Mouse (Mus musculus) hindbrain, embryonic 12.5 days (tissue): ENCODE data around the gene Cpne7. TPM values are rescaled to one million over a fixed set of nuclear protein-coding genes. Genes with fewer than 3 reads are reported as not detected.

Experiments
- ATAC-seq: fragments of 200-750 bp; cut with Nextera tagmentation; 2 replicates; pipeline ENCODE4 v1.8.0; 2017; ENCODE audit warnings: moderate TSS enrichment; ENCODE audit not compliant: low FRiP score
- H3K27ac ChIP-seq: fragments of 300-500 bp; sonication (generic); 2 replicates; pipeline ENCODE4 v1.5.1; 2016; ENCODE audit warnings: mild to moderate bottlenecking
- H3K27me3 ChIP-seq: fragments of 300-500 bp; sonication (generic); 2 replicates; pipeline ENCODE4 v1.6.1; 2016; ENCODE audit warnings: mild to moderate bottlenecking
- H3K36me3 ChIP-seq: fragments of 300-500 bp; sonication (generic); 2 replicates; pipeline ENCODE4 v1.6.1; 2016; ENCODE audit warnings: mild to moderate bottlenecking
- H3K4me1 ChIP-seq: fragments of 300-500 bp; sonication (generic); 2 replicates; pipeline ENCODE4 v1.6.1; 2016
- H3K4me2 ChIP-seq: fragments of 300-500 bp; sonication (generic); replicated peaks from 2 replicates; pipeline ENCODE4 v1.6.1; 2016; ENCODE audit warnings: mild to moderate bottlenecking
- H3K4me3 ChIP-seq: fragments of 300-500 bp; sonication (generic); 2 replicates; pipeline ENCODE4 v1.5.1; 2016; ENCODE audit warnings: mild to moderate bottlenecking
- H3K9ac ChIP-seq: fragments of 300-500 bp; sonication (generic); 2 replicates; pipeline ENCODE4 v1.6.1; 2016; ENCODE audit warnings: mild to moderate bottlenecking, moderate library complexity
- H3K9me3 ChIP-seq: fragments of 300-500 bp; sonication (generic); replicated peaks from 2 replicates; pipeline ENCODE4 v1.6.1; 2016; ENCODE audit warnings: mild to moderate bottlenecking
- WGBS: fragments of 180-500 bp; shearing (Covaris S2); methylation state at CpG from one replicate; pipeline ENCODE4 v1.1.7; 2016; 5-methylcytosine and 5-hydroxymethylcytosine counted together
- microRNA-seq: library from miRNA; unstranded; fragments of <30 nt; microRNA quantifications from one replicate; pipeline ENCODE4, GENCODE M21; 2017
- polyA plus RNA-seq: library from polyadenylated mRNA; unstranded; fragments of >200 nt; fragmentation: Nextera tagmentation; extraction: Ambion mirVana; gene quantifications from 2 replicates; pipeline ENCODE4 v1.2.1, GENCODE M21; 2016

The Cpne7 gene
- polyA plus RNA-seq, 1 experiment from 2014 or later = 0.15 TPM

DNA sequence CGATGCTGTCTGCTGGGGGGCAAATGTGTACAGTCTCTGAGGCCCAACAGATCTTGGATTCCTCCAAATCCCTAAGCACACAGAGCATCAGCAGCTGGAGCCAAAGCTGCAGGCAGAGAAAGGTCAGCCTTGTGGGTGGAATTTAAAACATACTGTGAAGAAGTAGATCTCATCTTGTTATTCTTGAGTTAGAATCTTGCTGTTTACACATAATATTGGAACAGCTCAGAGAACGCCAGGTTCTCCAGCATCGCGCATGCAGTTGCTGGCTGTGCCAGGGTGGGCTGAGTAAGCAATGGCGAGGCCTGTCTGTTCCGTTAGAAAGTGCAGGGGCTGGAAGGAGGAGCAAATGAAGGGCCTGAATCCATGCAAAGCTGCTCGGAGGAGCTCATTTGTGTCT is 29.2 kb downstream of the Cpne7 start:
- Histone ChIP-seq H3K9me3 (no peaks in the 10 kb centered on the region), H3K4me2 (no peak overlapping the region), H3K36me3 (no peaks in the 10 kb centered on the region), H3K4me1 (no peaks in the 10 kb centered on the region), H3K27ac (no peak overlapping the region), H3K4me3 (no peak overlapping the region), H3K9ac (no peak overlapping the region), H3K27me3 (no peaks in the 10 kb centered on the region)
- WGBS = 83% methylated on average over 7 of the region's 7 CpGs
- ATAC-seq = no peak

DNA sequence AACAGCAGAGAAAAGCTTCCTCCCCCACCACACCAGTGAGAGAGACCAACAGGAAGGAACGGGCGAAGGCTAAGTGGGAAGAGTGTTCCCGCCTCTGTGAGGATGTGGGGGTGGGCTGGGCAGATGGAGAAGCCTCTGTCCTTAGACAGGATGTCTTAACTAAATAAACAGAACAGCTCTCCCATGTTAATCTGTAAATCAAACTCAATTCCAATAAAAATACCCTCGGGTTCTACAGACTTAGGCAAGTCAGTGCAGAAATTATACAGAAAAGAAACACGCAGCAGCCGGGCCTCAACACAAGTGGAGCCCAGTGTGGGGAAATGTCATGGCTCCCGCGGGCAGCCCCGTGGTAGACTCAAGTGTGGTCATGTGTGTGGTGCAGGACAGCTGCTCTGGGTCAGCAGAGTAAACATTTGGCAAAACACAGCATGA is 33.6 kb downstream of the Cpne7 start:
- Histone ChIP-seq H3K27me3 (no peaks in the 10 kb centered on the region), H3K4me1 (no peaks in the 10 kb centered on the region), H3K27ac (no peak overlapping the region), H3K4me3 (no peak overlapping the region), H3K36me3 (no peaks in the 10 kb centered on the region), H3K4me2 (no peak overlapping the region), H3K9me3 (no peaks in the 10 kb centered on the region), H3K9ac (no peak overlapping the region)
- WGBS = 71% methylated on average over 9 of the region's 9 CpGs
- ATAC-seq = no peak

DNA sequence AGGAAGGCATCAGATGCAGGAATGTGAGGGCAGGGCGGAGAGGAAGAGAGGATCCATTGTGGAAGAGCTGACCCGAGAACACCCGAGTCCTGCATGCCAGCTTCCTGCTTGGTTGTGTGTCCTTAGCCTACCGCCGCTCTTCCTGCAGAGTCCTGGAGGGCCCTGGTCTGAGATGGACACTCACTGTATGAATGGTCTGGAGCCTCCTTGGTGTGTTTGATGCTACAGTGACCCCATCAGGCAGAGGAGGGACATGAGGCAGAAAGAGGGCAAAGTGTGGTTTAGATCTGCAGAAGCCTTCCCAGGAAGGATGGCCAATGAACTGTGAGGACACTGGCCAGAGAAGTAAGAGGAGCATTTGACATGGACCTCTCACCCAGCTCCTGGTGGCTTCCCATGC is 38.0 kb downstream of the Cpne7 start:
- H3K36me3 ChIP-seq = no peaks in the 10 kb centered on the region
- H3K9ac ChIP-seq = no peak overlapping the region
- H3K9me3 ChIP-seq = no peaks in the 10 kb centered on the region
- no peak for ATAC-seq
- no peak overlapping the region for H3K4me3 ChIP-seq
- peaks cover 8% of the 10 kb centered on the region; the same call in 1 of the 2 replicates for H3K4me1 ChIP-seq
- H3K27ac ChIP-seq = no peak overlapping the region
- H3K4me2 ChIP-seq = no peak overlapping the region
- 75% methylated on average over 5 of the region's 5 CpGs for WGBS
- H3K27me3 ChIP-seq = no peaks in the 10 kb centered on the region

DNA sequence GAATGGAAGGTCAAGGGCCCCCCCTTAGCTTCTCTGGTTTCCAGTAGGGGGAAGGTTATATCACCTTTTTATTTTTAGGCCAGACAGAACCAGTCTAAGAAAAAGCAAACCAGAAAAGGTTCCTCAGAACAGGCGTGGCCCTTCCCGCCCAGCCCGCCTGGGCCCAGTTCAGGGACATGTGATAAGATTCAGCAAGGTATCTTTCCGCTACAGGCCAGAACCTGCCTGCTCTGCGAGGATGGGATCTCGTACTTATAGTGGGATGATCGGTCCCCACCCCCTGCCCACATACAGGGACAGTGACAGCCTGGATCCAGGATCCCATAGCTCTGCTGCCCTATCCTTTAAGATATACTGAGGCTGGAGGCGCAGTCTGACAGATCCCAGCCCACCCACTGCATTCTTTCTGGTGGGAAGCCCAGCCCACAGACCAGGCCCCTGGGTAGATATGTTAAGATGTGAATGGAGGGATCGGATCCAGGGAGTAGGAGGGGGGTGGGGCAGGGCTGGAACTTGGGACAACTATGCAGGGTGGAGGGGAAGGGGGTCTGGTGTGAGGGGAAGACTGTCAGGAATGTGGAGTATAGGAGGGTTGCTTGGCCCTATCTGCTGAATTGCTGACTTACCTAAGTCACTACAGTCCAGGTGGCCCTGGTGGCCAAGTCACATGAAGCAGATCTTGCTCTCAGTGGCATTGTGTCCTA is 39.0 kb downstream of the Cpne7 start:
- Histone ChIP-seq H3K9ac (no peak overlapping the region), H3K27ac (no peak overlapping the region), H3K27me3 (no peaks in the 10 kb centered on the region), H3K4me2 (no peak overlapping the region), H3K36me3 (no peaks in the 10 kb centered on the region), H3K4me3 (no peak overlapping the region), H3K9me3 (no peaks in the 10 kb centered on the region), H3K4me1 (peaks cover 8% of the 10 kb centered on the region; the same call in 1 of the 2 replicates)
- 84% methylated on average over 9 of the region's 9 CpGs for WGBS
- no peak for ATAC-seq

DNA sequence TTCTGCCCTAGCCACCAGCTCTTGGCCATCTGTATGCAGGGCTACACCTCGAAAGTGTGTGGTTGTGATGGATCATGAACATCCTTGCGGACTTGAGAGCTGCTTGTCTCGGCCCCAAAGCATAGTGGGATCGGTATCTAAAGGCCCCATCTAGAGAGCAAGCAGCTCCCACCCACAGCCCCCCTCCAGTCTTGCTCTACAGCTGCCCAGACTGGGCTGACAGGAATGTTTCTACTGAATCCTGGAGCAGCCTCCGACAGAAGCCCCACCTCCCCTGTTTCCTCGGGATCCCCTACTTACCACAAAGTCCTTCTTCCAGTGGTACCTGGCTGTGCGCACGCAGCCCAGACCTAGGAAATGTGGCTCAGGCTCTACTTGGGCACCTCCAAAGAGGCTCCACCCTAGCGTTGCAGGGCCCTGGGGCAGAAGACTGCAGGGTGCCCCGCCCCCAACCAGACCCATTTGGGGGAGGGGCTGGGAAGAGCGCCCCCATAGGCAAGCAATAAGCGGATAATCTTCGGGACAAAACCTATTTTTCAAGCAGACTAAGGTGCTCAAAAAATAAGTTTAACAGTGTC is 40.8 kb downstream of the Cpne7 start, which contains the start of gene Sult5a1:
Gene Sult5a1 (minus strand): TSS at position 428 of the 578 bp plus-strand sequence.
- H3K36me3 ChIP-seq = no peaks in the 10 kb centered on the region
- no peak within 1 kb of the TSS for H3K27ac ChIP-seq
- 0 out of 2 replicates have a peak within 1 kb of the TSS, but pooled peaks have one; percentile 2 for H3K9ac ChIP-seq
- 0 out of 2 replicates have a peak within 1 kb of the TSS, but pooled peaks have one; percentile 7 for H3K4me3 ChIP-seq
- H3K27me3 ChIP-seq = no peaks in the 10 kb centered on the region
- H3K9me3 ChIP-seq = no peaks in the 10 kb centered on the region
- WGBS = 35% methylated on average over 13 of the region's 13 CpGs
- peak within 1 kb of the TSS; percentile 34 for H3K4me2 ChIP-seq
- no peak for ATAC-seq
- peaks cover 8% of the 10 kb centered on the region; the same call in 1 of the 2 replicates for H3K4me1 ChIP-seq

DNA sequence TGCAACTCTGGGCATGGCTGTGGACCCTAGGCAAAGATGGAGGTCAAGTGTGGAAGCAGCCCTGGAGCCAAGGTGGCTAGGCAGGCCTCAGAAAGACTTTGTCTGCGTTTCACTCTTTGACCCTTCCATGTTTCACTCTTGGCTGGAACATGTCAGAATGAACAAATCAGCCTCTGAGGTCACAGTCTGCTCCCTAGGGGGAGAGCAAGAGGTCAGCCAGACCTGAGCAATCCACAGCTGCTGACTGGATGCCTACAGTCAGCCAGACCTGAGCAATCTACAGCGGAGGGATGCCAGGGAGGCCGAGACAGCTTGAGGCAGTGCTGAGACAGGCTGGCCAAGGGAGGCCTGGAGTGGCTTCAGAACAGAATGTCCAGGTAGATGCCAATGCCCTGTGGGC is 64.2 kb downstream of the Cpne7 start:
- Histone ChIP-seq H3K27ac (no peak overlapping the region), H3K9ac (no peak overlapping the region), H3K27me3 (no peaks in the 10 kb centered on the region), H3K4me2 (no peak overlapping the region), H3K4me3 (no peak overlapping the region), H3K9me3 (peaks cover 13% of the 10 kb centered on the region), H3K36me3 (no peaks in the 10 kb centered on the region), H3K4me1 (peaks cover 3% of the 10 kb centered on the region)
- ATAC-seq = no peak
- 59% methylated on average over 3 of the region's 3 CpGs for WGBS

Small RNA genes lying within 50 kb of the gene (microRNA-seq; reads per million reads assigned to microRNA genes)
- gene Mir7079 (not detected), gene Mir7080 (not detected)

Other genes with a start within 250 kb of the Cpne7 start
- 87.0 and 90.1 TPM in 2 replicates for gene Ankrd11, start 75.1 kb upstream of the Cpne7 start, polyA plus RNA-seq
- 62.6 and 63.9 TPM in 2 replicates for gene Spg7, start 54.4 kb upstream of the Cpne7 start, polyA plus RNA-seq
- 1,018 and 1,026 TPM in 2 replicates for gene Rpl13, start 15.0 kb upstream of the Cpne7 start, polyA plus RNA-seq
- 8.1 and 9.7 TPM in 2 replicates for gene Sult5a1, start 40.9 kb downstream of the Cpne7 start, polyA plus RNA-seq
- 0.35 and 0.36 TPM in 2 replicates for gene Dpep1, start 68.9 kb downstream of the Cpne7 start, polyA plus RNA-seq
- 160 and 166 TPM in 2 replicates for gene Chmp1a, start 95.4 kb downstream of the Cpne7 start, polyA plus RNA-seq
- 8.3 and 8.8 TPM in 2 replicates for gene Spata33, start 95.5 kb downstream of the Cpne7 start, polyA plus RNA-seq
- gene Cdk10, start 107.5 kb downstream of the Cpne7 start, polyA plus RNA-seq = 37.6 and 39.1 TPM in 2 replicates
- 2.8 and 3.1 TPM in 2 replicates for gene Spata2l, start 118.9 kb downstream of the Cpne7 start, polyA plus RNA-seq
- 32.9 and 35.0 TPM in 2 replicates for gene Zfp276, start 136.8 kb downstream of the Cpne7 start, polyA plus RNA-seq
- gene Vps9d1, start 137.0 kb downstream of the Cpne7 start, polyA plus RNA-seq = 37.7 and 44.3 TPM in 2 replicates
- gene Fanca, start 201.2 kb downstream of the Cpne7 start, polyA plus RNA-seq = 20.9 and 21.0 TPM in 2 replicates
- gene Spire2, start 215.3 kb downstream of the Cpne7 start, polyA plus RNA-seq = 28.9 and 32.2 TPM in 2 replicates